Mouse (Mus musculus) midbrain, embryonic 12.5 days (tissue): ENCODE measurements around the gene Rph3a. TPM values are rescaled to one million over a fixed set of nuclear protein-coding genes. Genes with fewer than 3 reads are reported as not detected.

Experiments used
- ATAC-seq: fragments of 200-750 bp; cut with Nextera tagmentation; 2 replicates; pipeline ENCODE4 v1.8.0; 2017; ENCODE audit warnings: low read depth, moderate TSS enrichment, moderate library complexity; ENCODE audit not compliant: low FRiP score
- H3K27ac ChIP-seq: fragments of 300-500 bp; sonication (generic); replicated peaks from 2 replicates; pipeline ENCODE4 v1.5.1; 2016; ENCODE audit warnings: mild to moderate bottlenecking
- H3K27me3 ChIP-seq: fragments of 300-500 bp; sonication (generic); 2 replicates; pipeline ENCODE4 v1.6.1; 2016; ENCODE audit warnings: mild to moderate bottlenecking
- H3K36me3 ChIP-seq: fragments of 300-500 bp; sonication (generic); 2 replicates; pipeline ENCODE4 v1.6.1; 2016
- H3K4me1 ChIP-seq: fragments of 300-500 bp; sonication (generic); 2 replicates; pipeline ENCODE4 v1.6.1; 2016
- H3K4me2 ChIP-seq: fragments of 300-500 bp; sonication (generic); replicated peaks from 2 replicates; pipeline ENCODE4 v1.6.1; 2016; ENCODE audit warnings: mild to moderate bottlenecking, moderate library complexity
- H3K4me3 ChIP-seq: fragments of 300-500 bp; sonication (generic); 2 replicates; pipeline ENCODE4 v1.5.1; 2016; ENCODE audit warnings: mild to moderate bottlenecking
- H3K9ac ChIP-seq: fragments of 300-500 bp; sonication (generic); replicated peaks from 2 replicates; pipeline ENCODE4 v1.6.1; 2016; ENCODE audit warnings: mild to moderate bottlenecking, moderate library complexity
- H3K9me3 ChIP-seq: fragments of 300-500 bp; sonication (generic); 2 replicates; pipeline ENCODE4 v1.6.1; 2016; ENCODE audit warnings: mild to moderate bottlenecking
- WGBS: fragments of 180-500 bp; shearing (Covaris S2); methylation state at CpG from one replicate; pipeline ENCODE4 v1.1.7; 2016; 5-methylcytosine and 5-hydroxymethylcytosine counted together
- polyA plus RNA-seq: library from polyadenylated mRNA; unstranded; fragments of >200 nt; fragmentation: Nextera tagmentation; extraction: Ambion mirVana; gene quantifications from 2 replicates; pipeline ENCODE4 v1.2.1, GENCODE M21; 2016

Gene Rph3a
- polyA plus RNA-seq, 1 experiment from 2014 or later = 3.3 TPM

DNA sequence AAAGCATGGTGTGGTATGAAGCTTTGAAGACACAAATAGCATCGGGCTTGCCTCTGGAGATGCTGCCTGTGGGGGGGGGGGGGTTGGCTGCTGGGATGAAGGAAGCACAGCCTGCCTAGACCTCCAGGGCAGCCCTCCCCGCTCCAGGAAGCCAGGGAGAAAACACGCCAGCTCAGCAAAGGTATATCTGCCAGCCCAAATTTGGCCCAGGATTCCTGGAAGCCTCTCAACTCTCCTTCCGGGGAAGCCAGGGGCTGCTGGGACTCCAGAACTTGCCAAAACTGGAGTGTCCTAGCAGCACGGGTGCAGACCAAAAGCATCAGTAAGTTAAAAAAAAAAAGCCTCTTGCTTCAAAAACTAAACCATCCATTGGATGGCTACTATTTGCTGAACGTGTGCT lies 37.6 kb downstream of the Rph3a start:
- 74% methylated on average over 6 of the region's 6 CpGs for WGBS
- 0 out of 2 replicates have a peak, but pooled peaks cover 4% of the 10 kb centered on the region for H3K4me1 ChIP-seq

GRCm38 (mm10) chr5:120971326-120971725 lies 38.6 kb downstream of the Rph3a start:
- ATAC-seq = no peak
- H3K27me3 ChIP-seq = no peaks in the 10 kb centered on the region
- H3K27ac ChIP-seq = no peak overlapping the region
- H3K9ac ChIP-seq = no peak overlapping the region
- no peak overlapping the region for H3K4me2 ChIP-seq
- 0 out of 2 replicates have a peak, but pooled peaks cover 4% of the 10 kb centered on the region for H3K4me1 ChIP-seq
- 73% methylated on average over 1 of the region's 1 CpGs for WGBS
- H3K4me3 ChIP-seq = no peak overlapping the region
- no peaks in the 10 kb centered on the region for H3K36me3 ChIP-seq
- H3K9me3 ChIP-seq = no peaks in the 10 kb centered on the region

More for the DNA sequence above, 37.6 kb downstream of the Rph3a start:
- ATAC-seq = no peak
- H3K27ac ChIP-seq = no peak overlapping the region
- no peaks in the 10 kb centered on the region for H3K9me3 ChIP-seq
- H3K4me2 ChIP-seq = no peak overlapping the region
- H3K27me3 ChIP-seq = 0 out of 2 replicates have a peak, but pooled peaks cover under 1% of the 10 kb centered on the region
- no peaks in the 10 kb centered on the region for H3K36me3 ChIP-seq
- H3K4me3 ChIP-seq = no peak overlapping the region
- H3K9ac ChIP-seq = no peak overlapping the region

DNA sequence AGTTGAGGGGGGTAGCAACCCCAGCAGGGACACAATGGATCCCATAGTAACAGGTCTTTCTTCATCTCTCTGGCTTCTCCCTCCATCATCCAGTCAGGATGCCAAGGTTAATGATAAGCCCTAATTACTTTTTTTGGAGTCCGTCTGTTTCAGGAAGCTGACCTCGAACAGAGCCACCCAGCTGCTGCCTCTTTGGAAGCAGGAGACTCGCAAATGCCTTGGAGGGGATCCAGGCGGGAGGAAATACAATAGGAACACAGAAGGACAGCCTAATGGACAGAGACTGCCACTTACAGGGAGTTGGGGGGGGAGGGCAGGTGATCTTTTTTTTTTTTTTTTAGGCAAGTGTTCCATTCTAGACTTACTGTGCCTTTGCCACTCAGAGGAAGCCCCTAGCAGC lies 40.2 kb downstream of the Rph3a start:
- Histone ChIP-seq H3K9ac (no peak overlapping the region), H3K27me3 (no peaks in the 10 kb centered on the region), H3K27ac (no peak overlapping the region), H3K4me3 (no peak overlapping the region), H3K4me2 (no peak overlapping the region), H3K4me1 (0 out of 2 replicates have a peak, but pooled peaks cover 4% of the 10 kb centered on the region), H3K36me3 (no peaks in the 10 kb centered on the region), H3K9me3 (no peaks in the 10 kb centered on the region)
- no peak for ATAC-seq
- WGBS = 28% methylated on average over 4 of the region's 4 CpGs

DNA sequence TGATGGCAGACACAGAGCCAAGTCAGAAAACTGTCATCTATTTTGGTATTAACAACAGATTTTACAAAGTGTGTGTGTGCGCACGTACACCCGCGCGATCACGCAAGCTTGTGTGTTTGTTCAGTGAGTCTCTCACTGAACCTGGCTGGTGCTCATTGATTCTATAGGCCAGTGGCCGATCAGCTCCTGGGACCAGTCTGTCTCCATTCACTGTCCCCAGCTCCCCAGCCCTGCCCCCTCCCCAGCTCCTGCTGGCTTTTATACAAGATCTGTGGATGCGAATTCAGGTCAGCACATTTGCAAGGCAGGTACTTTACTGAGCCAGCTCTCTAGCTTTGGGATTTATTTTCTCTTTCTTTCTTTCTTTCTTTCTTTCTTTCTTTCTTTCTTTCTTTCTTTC lies 41.1 kb downstream of the Rph3a start:
- Histone ChIP-seq H3K4me2 (no peak overlapping the region), H3K9me3 (no peaks in the 10 kb centered on the region), H3K27ac (no peak overlapping the region), H3K9ac (no peak overlapping the region), H3K36me3 (no peaks in the 10 kb centered on the region), H3K4me3 (no peak overlapping the region), H3K4me1 (0 out of 2 replicates have a peak, but pooled peaks cover 4% of the 10 kb centered on the region), H3K27me3 (no peaks in the 10 kb centered on the region)
- WGBS = 84% methylated on average over 8 of the region's 8 CpGs
- no peak for ATAC-seq

GRCm38 (mm10) chr5:120968134-120968532 lies 41.8 kb downstream of the Rph3a start:
- Histone ChIP-seq H3K4me1 (0 out of 2 replicates have a peak, but pooled peaks cover 4% of the 10 kb centered on the region), H3K27ac (no peak overlapping the region), H3K4me2 (no peak overlapping the region), H3K9me3 (no peaks in the 10 kb centered on the region), H3K27me3 (no peaks in the 10 kb centered on the region), H3K4me3 (no peak overlapping the region), H3K36me3 (no peaks in the 10 kb centered on the region), H3K9ac (no peak overlapping the region)
- WGBS = 63% methylated on average over 4 of the region's 4 CpGs
- no peak for ATAC-seq

GRCm38 (mm10) chr5:120967355-120968133 lies 42.3 kb downstream of the Rph3a start:
- ATAC-seq = no peak
- H3K36me3 ChIP-seq = no peaks in the 10 kb centered on the region
- 88% methylated on average over 13 of the region's 13 CpGs for WGBS
- H3K9me3 ChIP-seq = no peaks in the 10 kb centered on the region
- H3K27me3 ChIP-seq = no peaks in the 10 kb centered on the region
- H3K4me1 ChIP-seq = 0 out of 2 replicates have a peak, but pooled peaks cover 4% of the 10 kb centered on the region
- no peak overlapping the region for H3K4me2 ChIP-seq
- H3K27ac ChIP-seq = no peak overlapping the region
- no peak overlapping the region for H3K4me3 ChIP-seq
- H3K9ac ChIP-seq = no peak overlapping the region

GRCm38 (mm10) chr5:120966894-120967293 lies 43.0 kb downstream of the Rph3a start:
- Histone ChIP-seq H3K4me1 (0 out of 2 replicates have a peak, but pooled peaks cover 4% of the 10 kb centered on the region), H3K4me3 (no peak overlapping the region), H3K27ac (no peak overlapping the region), H3K9ac (no peak overlapping the region), H3K4me2 (no peak overlapping the region), H3K36me3 (no peaks in the 10 kb centered on the region), H3K27me3 (no peaks in the 10 kb centered on the region), H3K9me3 (no peaks in the 10 kb centered on the region)
- no peak for ATAC-seq
- 88% methylated on average over 8 of the region's 8 CpGs for WGBS

GRCm38 (mm10) chr5:120966156-120966555 lies 43.7 kb downstream of the Rph3a start:
- H3K4me2 ChIP-seq = no peak overlapping the region
- 88% methylated on average over 4 of the region's 4 CpGs for WGBS
- no peaks in the 10 kb centered on the region for H3K27me3 ChIP-seq
- H3K27ac ChIP-seq = no peak overlapping the region
- no peak overlapping the region for H3K4me3 ChIP-seq
- H3K9me3 ChIP-seq = no peaks in the 10 kb centered on the region
- H3K4me1 ChIP-seq = 0 out of 2 replicates have a peak, but pooled peaks cover 4% of the 10 kb centered on the region
- no peak for ATAC-seq
- no peaks in the 10 kb centered on the region for H3K36me3 ChIP-seq
- no peak overlapping the region for H3K9ac ChIP-seq

- WGBS = 55% methylated on average over 4 of the region's 4 CpGs
- no peak for ATAC-seq
- H3K27me3 ChIP-seq = no peaks in the 10 kb centered on the region
Observed at GRCm38 (mm10) chr5:120961004-120961403, 48.9 kb downstream of the Rph3a start.

GRCm38 (mm10) chr5:120953974-120954373 lies 55.9 kb downstream of the Rph3a start:
- 18% methylated on average over 5 of the region's 5 CpGs for WGBS
- no peaks in the 10 kb centered on the region for H3K9me3 ChIP-seq
- H3K27ac ChIP-seq = no peak overlapping the region
- 0 out of 2 replicates have a peak, but pooled peaks cover 5% of the 10 kb centered on the region for H3K4me1 ChIP-seq
- no peaks in the 10 kb centered on the region for H3K36me3 ChIP-seq
- no peak overlapping the region for H3K9ac ChIP-seq
- no peak for ATAC-seq
- H3K27me3 ChIP-seq = no peaks in the 10 kb centered on the region; the same call in none of the 2 replicates
- no peak overlapping the region for H3K4me2 ChIP-seq
- no peak overlapping the region for H3K4me3 ChIP-seq

More at GRCm38 (mm10) chr5:120961004-120961403, 48.9 kb downstream of the Rph3a start:
- no peaks in the 10 kb centered on the region for H3K36me3 ChIP-seq
- H3K4me3 ChIP-seq = no peak overlapping the region
- no peak overlapping the region for H3K27ac ChIP-seq
- H3K4me1 ChIP-seq = no peaks in the 10 kb centered on the region
- H3K9me3 ChIP-seq = no peaks in the 10 kb centered on the region
- no peak overlapping the region for H3K9ac ChIP-seq
- H3K4me2 ChIP-seq = no peak overlapping the region

DNA sequence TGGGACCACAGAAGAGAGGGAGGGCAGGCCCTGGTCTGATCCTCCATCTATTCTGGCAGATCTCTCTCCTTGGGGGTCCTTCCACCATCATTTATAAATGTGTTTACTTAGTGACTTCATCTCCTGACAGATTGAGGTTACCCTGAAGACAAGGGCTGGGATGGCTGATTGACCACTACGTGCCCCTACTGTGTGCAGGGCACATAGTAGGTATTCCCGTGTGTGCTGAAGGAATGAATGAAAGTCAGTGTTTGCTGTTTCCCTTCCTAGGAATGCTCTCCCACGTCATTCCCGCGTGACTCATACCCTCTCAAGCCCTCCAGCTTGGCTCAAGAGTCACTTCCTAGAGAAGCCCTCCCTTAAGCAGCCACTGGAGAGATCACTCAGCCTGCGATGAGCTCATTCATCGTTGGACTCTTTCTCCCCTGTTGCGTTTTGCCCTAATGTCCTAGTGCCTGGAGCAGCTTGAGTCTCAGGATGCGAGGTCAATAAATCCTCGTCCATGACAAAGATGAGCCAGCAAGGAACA lies 57.6 kb downstream of the Rph3a start:
- H3K4me2 ChIP-seq = no peak overlapping the region

GRCm38 (mm10) chr5:120942076-120942475 lies 67.8 kb downstream of the Rph3a start:
- Histone ChIP-seq H3K27ac (no peak overlapping the region), H3K36me3 (no peaks in the 10 kb centered on the region), H3K9me3 (no peaks in the 10 kb centered on the region), H3K9ac (no peak overlapping the region), H3K4me1 (no peaks in the 10 kb centered on the region), H3K4me3 (no peak overlapping the region), H3K4me2 (no peak overlapping the region), H3K27me3 (no peaks in the 10 kb centered on the region)
- ATAC-seq = no peak
- 74% methylated on average over 10 of the region's 10 CpGs for WGBS

More for the DNA sequence above, 57.6 kb downstream of the Rph3a start:
- no peaks in the 10 kb centered on the region; the same call in none of the 2 replicates for H3K27me3 ChIP-seq
- H3K9me3 ChIP-seq = no peaks in the 10 kb centered on the region
- no peak overlapping the region for H3K4me3 ChIP-seq
- 75% methylated on average over 10 of the region's 10 CpGs for WGBS
- 0 out of 2 replicates have a peak, but pooled peaks cover 5% of the 10 kb centered on the region for H3K4me1 ChIP-seq
- no peak for ATAC-seq
- no peak overlapping the region for H3K27ac ChIP-seq
- H3K9ac ChIP-seq = no peak overlapping the region
- no peaks in the 10 kb centered on the region for H3K36me3 ChIP-seq
